7 mouse cellular contexts compared by ENCODE assay signal in the genomic region with DNA sequence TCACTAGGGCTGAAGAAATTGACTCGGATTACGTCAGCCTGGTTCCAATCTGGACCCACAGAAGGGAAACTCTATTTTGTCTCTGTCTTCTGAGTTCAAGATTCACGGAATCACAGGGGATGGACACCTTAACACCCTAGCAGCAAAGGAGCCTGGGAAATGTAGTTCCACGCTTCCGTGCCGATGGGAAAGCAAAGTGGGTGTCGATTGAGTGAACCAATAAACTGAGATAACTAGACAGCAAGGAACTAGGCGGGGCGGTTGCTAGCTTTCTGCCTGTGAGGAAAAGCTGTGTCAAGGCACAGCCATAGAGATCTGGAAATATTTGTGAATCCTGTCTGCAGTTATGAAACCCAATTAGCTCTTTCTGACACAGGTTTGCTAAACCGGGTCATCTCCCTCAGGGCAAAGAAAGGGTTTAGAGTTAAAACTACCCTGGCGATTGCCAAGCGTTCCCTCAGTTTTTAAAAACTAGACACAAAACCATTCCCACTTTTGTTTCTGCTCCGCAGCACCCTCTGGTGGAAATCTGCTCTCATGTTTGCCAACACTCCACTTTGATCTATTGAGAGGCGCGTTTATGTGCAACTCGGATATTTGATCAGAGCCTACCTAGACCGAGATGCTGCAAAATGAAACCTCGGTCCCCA. TPM values are rescaled to one million over a fixed set of nuclear protein-coding genes. Genes with fewer than 3 reads are reported as not detected.
A peak's percentile ranks its signal among the peaks of the same experiment; 100 is the strongest.
DNase-seq lines count a peak whose midpoint lies in the region; ATAC-seq lines count a peak whose summit lies in the region.

No protein-coding gene starts in this region.

- no peaks in the 10 kb centered on the region for H3K4me1 ChIP-seq in embryonic facial prominence, embryonic 11.5 days (ENCODE audit: control insufficient read depth, insufficient read depth, low read length)
- H3K4me1 ChIP-seq in limb, embryonic 10.5 days = peaks cover 16% of the 10 kb centered on the region; the same call in 1 of the 2 replicates
- H3K4me1 ChIP-seq in midbrain, embryonic 13.5 days (replicated peaks) = peaks cover 6% of the 10 kb centered on the region; the same call in 1 of the 2 replicates

- H3K9ac ChIP-seq in embryonic facial prominence, embryonic 11.5 days (replicated peaks; ENCODE audit: low read length) = no peak overlapping the region
- no peak overlapping the region for H3K9ac ChIP-seq in midbrain, embryonic 13.5 days (replicated peaks)

- peak overlapping the region; percentile 51 for H3K4me2 ChIP-seq in embryonic facial prominence, embryonic 11.5 days (ENCODE audit: low read depth, low read length)
- peak overlapping the region; percentile 66 for H3K4me2 ChIP-seq in midbrain, embryonic 13.5 days (replicated peaks)

- no peaks in the 10 kb centered on the region for H3K9me3 ChIP-seq in embryonic facial prominence, embryonic 11.5 days (replicated peaks; ENCODE audit: control insufficient read depth, low read length)
- no peaks in the 10 kb centered on the region for H3K9me3 ChIP-seq in limb, embryonic 10.5 days (replicated peaks)
- H3K9me3 ChIP-seq in midbrain, embryonic 13.5 days = no peaks in the 10 kb centered on the region

- H3K27ac ChIP-seq in embryonic facial prominence, embryonic 11.5 days (replicated peaks; ENCODE audit: low read depth, low read length) = no peak overlapping the region
- H3K27ac ChIP-seq in limb, embryonic 10.5 days = peak overlapping the region; percentile 63; the same call in 1 of the 2 replicates
- H3K27ac ChIP-seq in midbrain, embryonic 13.5 days = no peak overlapping the region

- no peaks in the 10 kb centered on the region for H3K36me3 ChIP-seq in embryonic facial prominence, embryonic 11.5 days (replicated peaks; ENCODE audit: control insufficient read depth, insufficient read depth, low read depth, low read length)
- no peaks in the 10 kb centered on the region for H3K36me3 ChIP-seq in limb, embryonic 10.5 days
- no peaks in the 10 kb centered on the region for H3K36me3 ChIP-seq in midbrain, embryonic 13.5 days

- H3K27me3 ChIP-seq in embryonic facial prominence, embryonic 11.5 days (ENCODE audit: control insufficient read depth, insufficient read depth, low read length) = no peaks in the 10 kb centered on the region
- no peaks in the 10 kb centered on the region for H3K27me3 ChIP-seq in limb, embryonic 10.5 days (ENCODE audit: low read depth, poor library complexity, severe bottlenecking)
- H3K27me3 ChIP-seq in midbrain, embryonic 13.5 days = no peaks in the 10 kb centered on the region

- ATAC-seq in embryonic facial prominence, embryonic 11.5 days (replicated peaks; ENCODE audit: insufficient number of reproducible peaks, low FRiP score, low TSS enrichment, low read depth) = no peak; the same call in 1 of the 2 replicates
- peak; percentile 78 for ATAC-seq in granulocyte monocyte progenitor cell, adult 5-6 weeks (replicated peaks; ENCODE audit: poor library complexity, severe bottlenecking)
- ATAC-seq in midbrain, embryonic 13.5 days = peak; percentile 80

- H3K4me3 ChIP-seq in embryonic facial prominence, embryonic 11.5 days (ENCODE audit: low read depth, low read length) = peak overlapping the region; percentile 29
- H3K4me3 ChIP-seq in limb, embryonic 10.5 days = peak overlapping the region; percentile 42
- peak overlapping the region; percentile 35 for H3K4me3 ChIP-seq in midbrain, embryonic 13.5 days (replicated peaks)

- peak; percentile 88 for DNase-seq in adrenal gland, postnatal 14 days
- DNase-seq in embryonic facial prominence, embryonic 11.5 days (ENCODE audit: low spot score) = peak; percentile 89
- DNase-seq in kidney, adult 11 months = peak; percentile 94
- peak; percentile 83 for DNase-seq in limb, embryonic 10.5 days (ENCODE audit: low spot score)
- DNase-seq in spleen, adult 12 weeks (ENCODE audit: low spot score) = peak; percentile 62

- WGBS in embryonic facial prominence, embryonic 11.5 days = 11% methylated on average over 18 of the region's 18 CpGs
- 15% methylated on average over 18 of the region's 18 CpGs for WGBS in limb, embryonic 10.5 days
- 18% methylated on average over 18 of the region's 18 CpGs for WGBS in midbrain, embryonic 13.5 days

RNA-seq across cellular contexts. Expression of a gene that starts 7.0 kb away (rescaled TPM):
- 24.6 and 25.6 TPM in 2 replicates for total RNA-seq in adrenal gland, postnatal 14 days (2021)
- polyA plus RNA-seq in embryonic facial prominence, embryonic 11.5 days (2014; fragmentation: Nextera tagmentation; extraction: Ambion mirVana) = 25.9 and 28.3 TPM in 2 replicates
- 27.7 and 33.3 TPM in 2 replicates for total RNA-seq in granulocyte monocyte progenitor cell, adult 5-6 weeks (2014; fragmentation: Nextera tagmentation)
- total RNA-seq in granulocyte monocyte progenitor cell, adult 5-6 weeks (2017) = 31.8 and 32.1 TPM in 2 replicates
- polyA plus RNA-seq in limb, embryonic 10.5 days (2016; fragmentation: Nextera tagmentation; extraction: Ambion mirVana) = 15.2 and 18.2 TPM in 2 replicates
- 26.1 and 26.4 TPM in 2 replicates for polyA plus RNA-seq in midbrain, embryonic 13.5 days (2015; fragmentation: Nextera tagmentation; extraction: Ambion mirVana)

RNA-seq across cellular contexts. Expression of a gene that starts 35.7 kb away (rescaled TPM):
- 15.0 and 19.0 TPM in 2 replicates for total RNA-seq in adrenal gland, postnatal 14 days (2021)
- polyA plus RNA-seq in embryonic facial prominence, embryonic 11.5 days (2014; fragmentation: Nextera tagmentation; extraction: Ambion mirVana) = 8.3 and 10.5 TPM in 2 replicates
- total RNA-seq in granulocyte monocyte progenitor cell, adult 5-6 weeks (2014; fragmentation: Nextera tagmentation) = 1.3 and 3.8 TPM in 2 replicates
- total RNA-seq in granulocyte monocyte progenitor cell, adult 5-6 weeks (2017) = 2.4 and 2.5 TPM in 2 replicates
- 2.5 and 4.3 TPM in 2 replicates for polyA plus RNA-seq in limb, embryonic 10.5 days (2016; fragmentation: Nextera tagmentation; extraction: Ambion mirVana)
- polyA plus RNA-seq in midbrain, embryonic 13.5 days (2015; fragmentation: Nextera tagmentation; extraction: Ambion mirVana) = 50.2 and 52.1 TPM in 2 replicates
